Mouse (Mus musculus): ENCODE results near the gene Wdr41. TPM values are rescaled to one million over a fixed set of nuclear protein-coding genes. Genes with fewer than 3 reads are reported as not detected.

Wdr41 gene
- polyA plus RNA-seq, 1 experiment from 2014 or later = 19.0 TPM

DNA sequence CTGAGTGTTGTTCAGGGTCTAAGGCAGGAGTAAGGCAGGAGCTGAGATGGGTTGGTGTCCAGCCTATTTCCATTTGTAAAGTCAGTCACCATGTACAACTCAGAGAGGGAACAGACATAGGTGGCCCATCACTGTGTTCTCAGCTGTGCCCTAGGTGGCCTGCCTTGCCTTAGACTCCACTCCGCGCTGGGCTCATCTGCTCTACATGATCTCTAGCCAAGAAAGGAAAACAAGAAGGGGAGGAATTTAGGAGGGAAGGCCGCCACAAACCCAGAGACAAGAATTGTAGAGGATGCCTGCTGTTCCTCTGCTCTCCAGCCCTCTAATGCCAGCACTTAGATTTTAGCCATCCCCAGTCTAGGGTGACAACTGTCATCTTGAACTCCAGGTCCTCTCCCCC, 76.3 kb downstream of the Wdr41 start:
- Histone ChIP-seq H3K9ac (ENCODE audit: low read length) (no peak overlapping the region), H3K9me3 (replicated peaks; ENCODE audit: control insufficient read depth, low read length) (no peaks in the 10 kb centered on the region), H3K27ac (ENCODE audit: low read length) (no peak overlapping the region), H3K4me3 (ENCODE audit: low read length) (no peak overlapping the region), H3K36me3 (ENCODE audit: control insufficient read depth, insufficient read depth) (no peaks in the 10 kb centered on the region), H3K4me1 (ENCODE audit: control insufficient read depth, insufficient read depth, low read length) (no peaks in the 10 kb centered on the region), H3K4me2 (ENCODE audit: low read depth, low read length) (no peak overlapping the region), H3K27me3 (ENCODE audit: control insufficient read depth, insufficient read depth, low read length) (no peaks in the 10 kb centered on the region)
- 89% methylated on average over 3 of the region's 3 CpGs for WGBS
- no peak for ATAC-seq (replicated peaks; ENCODE audit: extremely low read depth, insufficient read depth, low FRiP score)

DNA sequence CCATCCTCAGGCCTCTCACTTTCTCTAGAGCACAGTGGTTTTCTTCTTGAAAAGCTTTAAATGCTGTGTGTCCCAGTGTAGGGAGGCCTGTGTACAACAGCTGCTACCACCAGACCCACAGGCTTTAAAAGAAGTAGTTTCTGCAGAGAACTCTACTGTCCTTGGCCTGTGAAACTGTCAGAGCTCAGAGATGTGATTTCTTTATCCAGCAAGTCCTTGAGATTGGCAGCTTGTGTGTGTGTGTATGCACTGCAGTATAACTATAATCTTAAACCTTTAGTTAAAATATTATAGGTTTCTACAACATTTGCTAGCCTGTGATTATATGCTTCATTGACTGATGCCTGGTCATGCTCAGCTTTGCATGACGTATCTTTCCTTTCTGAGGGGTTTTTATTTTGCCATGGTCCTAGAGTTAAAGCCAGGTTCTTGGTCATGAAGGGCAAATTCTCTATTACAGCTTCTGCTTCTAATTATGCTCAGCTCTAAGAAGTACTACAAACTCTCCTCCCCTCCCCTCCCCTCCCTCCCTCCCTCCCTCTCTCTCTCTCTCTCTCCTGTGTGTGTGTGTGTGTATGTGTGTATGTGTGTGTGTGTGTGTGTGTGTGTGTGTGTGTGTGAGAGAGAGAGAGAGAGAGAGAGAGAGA, 79.7 kb downstream of the Wdr41 start:
- H3K27ac ChIP-seq (ENCODE audit: low read length) = no peak overlapping the region
- H3K27me3 ChIP-seq (ENCODE audit: control insufficient read depth, insufficient read depth, low read length) = no peaks in the 10 kb centered on the region
- H3K36me3 ChIP-seq (ENCODE audit: control insufficient read depth, insufficient read depth) = no peaks in the 10 kb centered on the region
- ATAC-seq (replicated peaks; ENCODE audit: extremely low read depth, insufficient read depth, low FRiP score) = no peak
- no peak overlapping the region for H3K4me2 ChIP-seq (ENCODE audit: low read depth, low read length)
- 70% methylated on average over 1 of the region's 1 CpGs for WGBS
- H3K9ac ChIP-seq (ENCODE audit: low read length) = no peak overlapping the region
- H3K4me3 ChIP-seq (ENCODE audit: low read length) = no peak overlapping the region
- no peaks in the 10 kb centered on the region for H3K9me3 ChIP-seq (replicated peaks; ENCODE audit: control insufficient read depth, low read length)
- H3K4me1 ChIP-seq (ENCODE audit: control insufficient read depth, insufficient read depth, low read length) = no peaks in the 10 kb centered on the region

GRCm38 (mm10) chr13:95056501-95057280, 80.5 kb downstream of the Wdr41 start:
- no peak for ATAC-seq (replicated peaks; ENCODE audit: extremely low read depth, insufficient read depth, low FRiP score)

GRCm38 (mm10) chr13:95058885-95059284, 82.7 kb downstream of the Wdr41 start:
- Histone ChIP-seq H3K9me3 (replicated peaks; ENCODE audit: control insufficient read depth, low read length) (peaks cover 2% of the 10 kb centered on the region; the same call in 1 of the 2 replicates), H3K4me3 (ENCODE audit: low read length) (no peak overlapping the region), H3K27me3 (ENCODE audit: control insufficient read depth, insufficient read depth, low read length) (no peaks in the 10 kb centered on the region), H3K27ac (ENCODE audit: low read length) (no peak overlapping the region), H3K4me2 (ENCODE audit: low read depth, low read length) (no peak overlapping the region), H3K9ac (ENCODE audit: low read length) (no peak overlapping the region), H3K4me1 (ENCODE audit: control insufficient read depth, insufficient read depth, low read length) (no peaks in the 10 kb centered on the region), H3K36me3 (ENCODE audit: control insufficient read depth, insufficient read depth) (no peaks in the 10 kb centered on the region)
- no peak for ATAC-seq (replicated peaks; ENCODE audit: extremely low read depth, insufficient read depth, low FRiP score)
- WGBS = 80% methylated on average over 4 of the region's 4 CpGs

More at GRCm38 (mm10) chr13:95056501-95057280, 80.5 kb downstream of the Wdr41 start:
- Histone ChIP-seq H3K27ac (ENCODE audit: low read length) (no peak overlapping the region), H3K4me1 (ENCODE audit: control insufficient read depth, insufficient read depth, low read length) (no peaks in the 10 kb centered on the region), H3K9me3 (replicated peaks; ENCODE audit: control insufficient read depth, low read length) (peaks cover under 1% of the 10 kb centered on the region; the same call in 1 of the 2 replicates), H3K4me2 (ENCODE audit: low read depth, low read length) (no peak overlapping the region), H3K27me3 (ENCODE audit: control insufficient read depth, insufficient read depth, low read length) (no peaks in the 10 kb centered on the region), H3K4me3 (ENCODE audit: low read length) (no peak overlapping the region), H3K36me3 (ENCODE audit: control insufficient read depth, insufficient read depth) (no peaks in the 10 kb centered on the region), H3K9ac (ENCODE audit: low read length) (no peak overlapping the region)
- 77% methylated on average over 11 of the region's 11 CpGs for WGBS

GRCm38 (mm10) chr13:95063390-95064017, 87.4 kb downstream of the Wdr41 start:
- H3K27ac ChIP-seq (ENCODE audit: low read length) = no peak overlapping the region
- H3K4me1 ChIP-seq (ENCODE audit: control insufficient read depth, insufficient read depth, low read length) = no peaks in the 10 kb centered on the region
- H3K27me3 ChIP-seq (ENCODE audit: control insufficient read depth, insufficient read depth, low read length) = no peaks in the 10 kb centered on the region
- peaks cover 2% of the 10 kb centered on the region; the same call in 1 of the 2 replicates for H3K9me3 ChIP-seq (replicated peaks; ENCODE audit: control insufficient read depth, low read length)
- WGBS = 53% methylated on average over 4 of the region's 4 CpGs
- no peak overlapping the region for H3K9ac ChIP-seq (ENCODE audit: low read length)
- H3K4me2 ChIP-seq (ENCODE audit: low read depth, low read length) = no peak overlapping the region
- no peaks in the 10 kb centered on the region for H3K36me3 ChIP-seq (ENCODE audit: control insufficient read depth, insufficient read depth)
- ATAC-seq (replicated peaks; ENCODE audit: extremely low read depth, insufficient read depth, low FRiP score) = no peak
- H3K4me3 ChIP-seq (ENCODE audit: low read length) = no peak overlapping the region

GRCm38 (mm10) chr13:95067854-95068253, 91.7 kb downstream of the Wdr41 start:
- no peaks in the 10 kb centered on the region for H3K9me3 ChIP-seq (replicated peaks; ENCODE audit: control insufficient read depth, low read length)
- no peak overlapping the region for H3K4me2 ChIP-seq (ENCODE audit: low read depth, low read length)
- H3K4me3 ChIP-seq (ENCODE audit: low read length) = no peak overlapping the region
- no peaks in the 10 kb centered on the region for H3K27me3 ChIP-seq (ENCODE audit: control insufficient read depth, insufficient read depth, low read length)
- H3K4me1 ChIP-seq (ENCODE audit: control insufficient read depth, insufficient read depth, low read length) = no peaks in the 10 kb centered on the region
- no peak overlapping the region for H3K27ac ChIP-seq (ENCODE audit: low read length)
- ATAC-seq (replicated peaks; ENCODE audit: extremely low read depth, insufficient read depth, low FRiP score) = no peak
- no peaks in the 10 kb centered on the region for H3K36me3 ChIP-seq (ENCODE audit: control insufficient read depth, insufficient read depth)
- WGBS = 59% methylated on average over 6 of the region's 6 CpGs
- H3K9ac ChIP-seq (ENCODE audit: low read length) = no peak overlapping the region

DNA sequence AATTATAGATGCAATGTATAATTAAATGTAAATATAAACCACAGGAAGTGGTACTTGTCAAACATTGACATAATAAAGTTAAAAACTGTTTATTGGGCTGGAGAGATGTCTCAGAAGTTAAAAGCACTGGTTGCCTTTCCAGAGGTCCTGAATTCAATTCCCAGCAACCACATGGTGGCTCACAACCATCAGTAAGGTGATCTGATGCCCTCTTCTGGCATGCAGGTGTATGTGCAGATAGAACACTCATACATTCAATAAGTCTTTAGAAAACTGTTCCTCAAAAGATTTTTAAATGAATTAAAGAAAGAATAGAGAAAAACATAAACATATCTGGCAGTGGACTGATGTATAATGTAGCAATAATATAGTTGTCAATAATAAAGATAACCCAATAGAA, 94.1 kb downstream of the Wdr41 start:
- Histone ChIP-seq H3K4me2 (ENCODE audit: low read depth, low read length) (no peak overlapping the region), H3K36me3 (ENCODE audit: control insufficient read depth, insufficient read depth) (no peaks in the 10 kb centered on the region)
- no peak for ATAC-seq (replicated peaks; ENCODE audit: extremely low read depth, insufficient read depth, low FRiP score)

More for the DNA sequence above, 94.1 kb downstream of the Wdr41 start:
- Histone ChIP-seq H3K9ac (ENCODE audit: low read length) (no peak overlapping the region), H3K27me3 (ENCODE audit: control insufficient read depth, insufficient read depth, low read length) (no peaks in the 10 kb centered on the region), H3K27ac (ENCODE audit: low read length) (no peak overlapping the region), H3K4me3 (ENCODE audit: low read length) (no peak overlapping the region), H3K4me1 (ENCODE audit: control insufficient read depth, insufficient read depth, low read length) (no peaks in the 10 kb centered on the region), H3K9me3 (replicated peaks; ENCODE audit: control insufficient read depth, low read length) (no peaks in the 10 kb centered on the region)
